Mouse (Mus musculus): ENCODE results near the gene 4930519G04Rik. TPM values are rescaled to one million over a fixed set of nuclear protein-coding genes. Genes with fewer than 3 reads are reported as not detected.
"Not testable (repeated sequence)": the region's sequence is repeated elsewhere in the genome, so short reads cannot be mapped to it uniquely, and the experiment has no call there.

Gene 4930519G04Rik
- polyA plus RNA-seq, 1 experiment from 2014 or later = not detected

GRCm38 (mm10) chr5:114902413-114902812 lies 48.9 kb downstream of the 4930519G04Rik start:
- 0 out of 2 replicates have a peak, but pooled peaks cover 2% of the 10 kb centered on the region for H3K36me3 ChIP-seq (ENCODE audit: control insufficient read depth, insufficient read depth, low read length)
- H3K4me1 ChIP-seq (replicated peaks; ENCODE audit: control insufficient read depth, insufficient read depth) = no peaks in the 10 kb centered on the region
- peak; percentile 66 for DNase-seq (ENCODE audit: low spot score)
- ATAC-seq (ENCODE audit: low FRiP score, low TSS enrichment) = peak; percentile 57; the same call in 1 of the 2 replicates
- WGBS = 43% methylated on average over 1 of the region's 1 CpGs
- H3K27ac ChIP-seq (replicated peaks) = no peak overlapping the region
- H3K4me3 ChIP-seq (ENCODE audit: low read depth, low read length) = no peak overlapping the region
- TF ChIP-seq EP300 (optimal IDR thresholded peaks at IDR 0.05) (no peak), CTCF (IDR thresholded peaks at IDR 0.05; ENCODE audit: low read depth) (peak; percentile 90)
- no peak overlapping the region for H3K4me2 ChIP-seq (replicated peaks; ENCODE audit: low read depth)
- no peaks in the 10 kb centered on the region for H3K9me3 ChIP-seq (ENCODE audit: control insufficient read depth, low read length)
- no peak overlapping the region for H3K9ac ChIP-seq (ENCODE audit: low read length)
- no peaks in the 10 kb centered on the region for H3K27me3 ChIP-seq (ENCODE audit: control insufficient read depth, insufficient read depth, low read length)

GRCm38 (mm10) chr5:114908598-114909305 lies 55.3 kb downstream of the 4930519G04Rik start:
- Histone ChIP-seq H3K4me2 (replicated peaks; ENCODE audit: low read depth) (no peak overlapping the region), H3K36me3 (ENCODE audit: control insufficient read depth, insufficient read depth, low read length) (0 out of 2 replicates have a peak, but pooled peaks cover 2% of the 10 kb centered on the region)
- 48% methylated on average over 13 of the region's 13 CpGs for WGBS

GRCm38 (mm10) chr5:114913686-114914085 lies 60.2 kb downstream of the 4930519G04Rik start:
- ATAC-seq (ENCODE audit: low FRiP score, low TSS enrichment) = no peak
- H3K9ac ChIP-seq (ENCODE audit: low read length) = no peak overlapping the region
- TF ChIP-seq EP300 (optimal IDR thresholded peaks at IDR 0.05) (no peak), CTCF (IDR thresholded peaks at IDR 0.05; ENCODE audit: low read depth) (no peak)

More at GRCm38 (mm10) chr5:114908598-114909305, 55.3 kb downstream of the 4930519G04Rik start:
- DNase-seq (ENCODE audit: low spot score) (no peak), ATAC-seq (ENCODE audit: low FRiP score, low TSS enrichment) (no peak)
- TF ChIP-seq CTCF (IDR thresholded peaks at IDR 0.05; ENCODE audit: low read depth) = no peak
- TF ChIP-seq EP300 (optimal IDR thresholded peaks at IDR 0.05) = no peak
- H3K9me3 ChIP-seq (ENCODE audit: control insufficient read depth, low read length) = no peaks in the 10 kb centered on the region
- no peaks in the 10 kb centered on the region for H3K4me1 ChIP-seq (replicated peaks; ENCODE audit: control insufficient read depth, insufficient read depth)
- H3K4me3 ChIP-seq (ENCODE audit: low read depth, low read length) = no peak overlapping the region
- no peak overlapping the region for H3K27ac ChIP-seq (replicated peaks)
- no peaks in the 10 kb centered on the region for H3K27me3 ChIP-seq (ENCODE audit: control insufficient read depth, insufficient read depth, low read length)
- no peak overlapping the region for H3K9ac ChIP-seq (ENCODE audit: low read length)

GRCm38 (mm10) chr5:114914855-114915254 lies 61.4 kb downstream of the 4930519G04Rik start:
- no peaks in the 10 kb centered on the region for H3K4me1 ChIP-seq (replicated peaks; ENCODE audit: control insufficient read depth, insufficient read depth)
- H3K27ac ChIP-seq (replicated peaks) = no peak overlapping the region
- TF ChIP-seq EP300 (optimal IDR thresholded peaks at IDR 0.05) = no peak
- no peak for TF ChIP-seq CTCF (IDR thresholded peaks at IDR 0.05; ENCODE audit: low read depth)
- no peaks in the 10 kb centered on the region for H3K9me3 ChIP-seq (ENCODE audit: control insufficient read depth, low read length)
- no peaks in the 10 kb centered on the region for H3K36me3 ChIP-seq (ENCODE audit: control insufficient read depth, insufficient read depth, low read length)
- H3K4me3 ChIP-seq (ENCODE audit: low read depth, low read length) = no peak overlapping the region
- H3K4me2 ChIP-seq (replicated peaks; ENCODE audit: low read depth) = no peak overlapping the region
- peak; percentile 31; the same call in 1 of the 2 replicates for ATAC-seq (ENCODE audit: low FRiP score, low TSS enrichment)
- H3K27me3 ChIP-seq (ENCODE audit: control insufficient read depth, insufficient read depth, low read length) = no peaks in the 10 kb centered on the region
- WGBS = 55% methylated on average over 8 of the region's 8 CpGs
- no peak for DNase-seq (ENCODE audit: low spot score)
- no peak overlapping the region for H3K9ac ChIP-seq (ENCODE audit: low read length)

More at GRCm38 (mm10) chr5:114913686-114914085, 60.2 kb downstream of the 4930519G04Rik start:
- Histone ChIP-seq H3K36me3 (ENCODE audit: control insufficient read depth, insufficient read depth, low read length) (no peaks in the 10 kb centered on the region), H3K27me3 (ENCODE audit: control insufficient read depth, insufficient read depth, low read length) (no peaks in the 10 kb centered on the region), H3K4me1 (replicated peaks; ENCODE audit: control insufficient read depth, insufficient read depth) (no peaks in the 10 kb centered on the region), H3K4me3 (ENCODE audit: low read depth, low read length) (no peak overlapping the region), H3K9me3 (ENCODE audit: control insufficient read depth, low read length) (no peaks in the 10 kb centered on the region), H3K4me2 (replicated peaks; ENCODE audit: low read depth) (no peak overlapping the region), H3K27ac (replicated peaks) (no peak overlapping the region)
- WGBS = 66% methylated on average over 4 of the region's 4 CpGs
- no peak for DNase-seq (ENCODE audit: low spot score)

GRCm38 (mm10) chr5:114915854-114916253 lies 62.4 kb downstream of the 4930519G04Rik start:
- H3K9ac ChIP-seq (ENCODE audit: low read length) = no peak overlapping the region
- H3K4me3 ChIP-seq (ENCODE audit: low read depth, low read length) = no peak overlapping the region
- no peak for DNase-seq (ENCODE audit: low spot score)
- TF ChIP-seq EP300 (optimal IDR thresholded peaks at IDR 0.05) = no peak
- no peak for TF ChIP-seq CTCF (IDR thresholded peaks at IDR 0.05; ENCODE audit: low read depth)
- no peak for ATAC-seq (ENCODE audit: low FRiP score, low TSS enrichment)
- H3K4me1 ChIP-seq (replicated peaks; ENCODE audit: control insufficient read depth, insufficient read depth) = no peaks in the 10 kb centered on the region
- no peaks in the 10 kb centered on the region for H3K27me3 ChIP-seq (ENCODE audit: control insufficient read depth, insufficient read depth, low read length)
- no peaks in the 10 kb centered on the region for H3K36me3 ChIP-seq (ENCODE audit: control insufficient read depth, insufficient read depth, low read length)
- 78% methylated on average over 5 of the region's 5 CpGs for WGBS
- H3K27ac ChIP-seq (replicated peaks) = no peak overlapping the region
- H3K9me3 ChIP-seq (ENCODE audit: control insufficient read depth, low read length) = no peaks in the 10 kb centered on the region
- H3K4me2 ChIP-seq (replicated peaks; ENCODE audit: low read depth) = no peak overlapping the region

GRCm38 (mm10) chr5:114916777-114917176 lies 63.3 kb downstream of the 4930519G04Rik start:
- H3K36me3 ChIP-seq (ENCODE audit: control insufficient read depth, insufficient read depth, low read length) = no peaks in the 10 kb centered on the region
- DNase-seq (ENCODE audit: low spot score) = no peak
- ATAC-seq (ENCODE audit: low FRiP score, low TSS enrichment) = no peak
- H3K4me2 ChIP-seq (replicated peaks; ENCODE audit: low read depth) = no peak overlapping the region
- H3K27me3 ChIP-seq (ENCODE audit: control insufficient read depth, insufficient read depth, low read length) = no peaks in the 10 kb centered on the region
- H3K27ac ChIP-seq (replicated peaks) = no peak overlapping the region
- no peak overlapping the region for H3K9ac ChIP-seq (ENCODE audit: low read length)
- TF ChIP-seq CTCF (IDR thresholded peaks at IDR 0.05; ENCODE audit: low read depth) (no peak), EP300 (optimal IDR thresholded peaks at IDR 0.05) (no peak)
- 75% methylated on average over 4 of the region's 4 CpGs for WGBS
- H3K4me1 ChIP-seq (replicated peaks; ENCODE audit: control insufficient read depth, insufficient read depth) = no peaks in the 10 kb centered on the region
- H3K9me3 ChIP-seq (ENCODE audit: control insufficient read depth, low read length) = no peaks in the 10 kb centered on the region
- H3K4me3 ChIP-seq (ENCODE audit: low read depth, low read length) = no peak overlapping the region

GRCm38 (mm10) chr5:114917357-114917756 lies 63.9 kb downstream of the 4930519G04Rik start:
- H3K9ac ChIP-seq (ENCODE audit: low read length); H3K36me3 ChIP-seq (ENCODE audit: control insufficient read depth, insufficient read depth, low read length); H3K27ac ChIP-seq (replicated peaks); DNase-seq (ENCODE audit: low spot score); H3K27me3 ChIP-seq (ENCODE audit: control insufficient read depth, insufficient read depth, low read length); H3K4me3 ChIP-seq (ENCODE audit: low read depth, low read length); ATAC-seq (ENCODE audit: low FRiP score, low TSS enrichment); H3K9me3 ChIP-seq (ENCODE audit: control insufficient read depth, low read length); H3K4me2 ChIP-seq (replicated peaks; ENCODE audit: low read depth); H3K4me1 ChIP-seq (replicated peaks; ENCODE audit: control insufficient read depth, insufficient read depth): not testable (repeated sequence)
- WGBS = 94% methylated on average over 5 of the region's 5 CpGs

All from stomach, postnatal 0 days (tissue).